Mouse (Mus musculus) mature B cell (primary cell): ENCODE data around the gene Tacr2.

Experiments
- in situ Hi-C: fragments of 300-500 bp; cut with MboI; formaldehyde crosslinking; loops from 2 replicates; pipeline ENCODE4 v1.14.3; 2019

Gene Tacr2

GRCm38 (mm10) chr10:62252000-62252488 lies at the start of gene Tacr2:
TSS of gene Tacr2 (plus strand) at chr10:62252438.
- in situ Hi-C loops, result no loop called here

GRCm38 (mm10) chr10:62202574-62202973 lies 49.7 kb upstream of the Tacr2 start:
- in situ Hi-C loops, result no loop called here

- in situ Hi-C loops, result no loop called here
Observed at GRCm38 (mm10) chr10:62208241-62208896, 43.9 kb upstream of the Tacr2 start.

GRCm38 (mm10) chr10:62211310-62211709 lies 40.9 kb upstream of the Tacr2 start:
- in situ Hi-C loops, result no loop called here

- in situ Hi-C loops, result no loop called here
Observed at GRCm38 (mm10) chr10:62215169-62215616, 37.0 kb upstream of the Tacr2 start.

GRCm38 (mm10) chr10:62215633-62216032 lies 36.6 kb upstream of the Tacr2 start:
- in situ Hi-C loops, result no loop called here

- in situ Hi-C loops, result no loop called here
Observed at GRCm38 (mm10) chr10:62216595-62216994, 35.6 kb upstream of the Tacr2 start.

- in situ Hi-C loops, result no loop called here
Observed at GRCm38 (mm10) chr10:62217196-62217595, 35.0 kb upstream of the Tacr2 start.

GRCm38 (mm10) chr10:62218044-62218788 lies 34.0 kb upstream of the Tacr2 start:
- in situ Hi-C loops, result no loop called here

- in situ Hi-C loops, result no loop called here
Observed at GRCm38 (mm10) chr10:62218789-62219172, 33.5 kb upstream of the Tacr2 start.

- in situ Hi-C loops, result no loop called here
Observed at GRCm38 (mm10) chr10:62220732-62221514, 31.3 kb upstream of the Tacr2 start.

- in situ Hi-C loops, result no loop called here
Observed at GRCm38 (mm10) chr10:62221647-62222046, 30.6 kb upstream of the Tacr2 start.

- in situ Hi-C loops, result no loop called here
Observed at GRCm38 (mm10) chr10:62222777-62223176, 29.5 kb upstream of the Tacr2 start.

- in situ Hi-C loops, result no loop called here
Observed at GRCm38 (mm10) chr10:62224231-62224630, 28.0 kb upstream of the Tacr2 start.

- in situ Hi-C loops, result no loop called here
Observed at GRCm38 (mm10) chr10:62225839-62226238, 26.4 kb upstream of the Tacr2 start.

GRCm38 (mm10) chr10:62228126-62228525 lies 24.1 kb upstream of the Tacr2 start:
- in situ Hi-C loops, result no loop called here

- in situ Hi-C loops, result no loop called here
Observed at GRCm38 (mm10) chr10:62230708-62231394, 21.4 kb upstream of the Tacr2 start, which contains the start of gene Tspan15. TSS of gene Tspan15 (minus strand) at chr10:62231251.

GRCm38 (mm10) chr10:62231395-62231732 lies 20.9 kb upstream of the Tacr2 start:
- in situ Hi-C loops, result no loop called here

- in situ Hi-C loops, result no loop called here
Observed at GRCm38 (mm10) chr10:62231811-62232210, 20.4 kb upstream of the Tacr2 start.

GRCm38 (mm10) chr10:62236165-62236564 lies 16.1 kb upstream of the Tacr2 start:
- in situ Hi-C loops, result no loop called here

GRCm38 (mm10) chr10:62237205-62237604 lies 15.0 kb upstream of the Tacr2 start:
- in situ Hi-C loops, result no loop called here

- in situ Hi-C loops, result no loop called here
Observed at GRCm38 (mm10) chr10:62238688-62239087, 13.6 kb upstream of the Tacr2 start.
